Mouse (Mus musculus) layer of hippocampus, postnatal 25 days (tissue): ENCODE measurements at regions not wholly inside any gene's neighbourhood (a gene's known extent, or its start where the extent isn't known, plus 50 kb on each side); places are given as distances from the start of the nearest gene placed in this dataset.
"Not testable (repeated sequence)": the region's sequence is repeated elsewhere in the genome, so short reads cannot be mapped to it uniquely, and the experiment has no call there.

Experiments
- DNase-seq, 2 experiments: peaks; one replicate each; pipeline ENCODE4 v3.0.0; 2022; ENCODE audit warnings: mixed read lengths in 2 of 2, low spot score in 1 of 2; ENCODE audit errors: extremely low spot score in 1 of 2

GRCm38 (mm10) chr7:72998374-72998773, 376.9 kb upstream of the Rgma start:
- DNase-seq, result no peak

DNA sequence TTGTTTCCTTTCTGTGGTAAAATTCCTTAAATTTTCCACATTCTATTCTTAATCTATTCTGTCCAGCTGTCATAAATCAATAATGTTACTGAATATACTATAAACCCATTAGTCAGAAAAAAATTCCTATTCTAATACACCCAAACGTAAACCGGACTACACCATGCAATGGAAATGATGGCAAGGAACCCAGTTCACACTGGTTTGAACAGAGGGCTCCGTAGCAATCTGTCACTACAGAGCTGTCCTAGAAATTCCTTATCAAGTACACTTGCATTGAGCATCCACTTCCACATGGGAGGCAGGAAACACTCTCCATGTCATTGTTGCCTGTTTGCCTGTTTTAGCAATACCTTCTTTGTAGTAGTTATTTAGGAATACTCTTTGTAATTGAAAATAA, 356.2 kb upstream of the Rgma start:
- DNase-seq, result no peak

- no peak for DNase-seq
Measured at GRCm38 (mm10) chr7:73019764-73020354, 355.4 kb upstream of the Rgma start.

GRCm38 (mm10) chr7:73021786-73022185, 353.5 kb upstream of the Rgma start:
- DNase-seq, result no peak

DNA sequence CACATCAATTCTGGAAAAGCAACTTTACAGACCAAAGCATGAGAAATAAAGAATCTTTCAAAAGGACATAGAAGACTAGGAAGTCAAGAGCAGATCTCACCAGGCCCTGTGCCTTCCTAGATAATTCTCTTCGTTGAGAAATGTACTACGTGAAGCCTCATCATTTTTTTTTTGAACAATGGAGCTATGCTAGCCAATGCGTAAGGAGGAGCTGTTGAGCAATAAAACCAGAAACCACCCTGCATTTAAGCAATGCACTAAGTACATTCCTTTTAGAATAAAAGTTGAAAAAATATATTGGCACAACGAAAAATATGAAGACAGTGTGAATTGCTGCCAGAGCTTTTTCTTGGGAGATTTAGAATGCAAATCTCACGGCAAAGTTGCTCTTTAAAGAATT, 349.7 kb upstream of the Rgma start:
- DNase-seq, result no peak

- no peak for DNase-seq
Measured at GRCm38 (mm10) chr7:73028952-73029351, 346.4 kb upstream of the Rgma start.

GRCm38 (mm10) chr7:73031407-73031806, 343.9 kb upstream of the Rgma start:
- no peak for DNase-seq

DNA sequence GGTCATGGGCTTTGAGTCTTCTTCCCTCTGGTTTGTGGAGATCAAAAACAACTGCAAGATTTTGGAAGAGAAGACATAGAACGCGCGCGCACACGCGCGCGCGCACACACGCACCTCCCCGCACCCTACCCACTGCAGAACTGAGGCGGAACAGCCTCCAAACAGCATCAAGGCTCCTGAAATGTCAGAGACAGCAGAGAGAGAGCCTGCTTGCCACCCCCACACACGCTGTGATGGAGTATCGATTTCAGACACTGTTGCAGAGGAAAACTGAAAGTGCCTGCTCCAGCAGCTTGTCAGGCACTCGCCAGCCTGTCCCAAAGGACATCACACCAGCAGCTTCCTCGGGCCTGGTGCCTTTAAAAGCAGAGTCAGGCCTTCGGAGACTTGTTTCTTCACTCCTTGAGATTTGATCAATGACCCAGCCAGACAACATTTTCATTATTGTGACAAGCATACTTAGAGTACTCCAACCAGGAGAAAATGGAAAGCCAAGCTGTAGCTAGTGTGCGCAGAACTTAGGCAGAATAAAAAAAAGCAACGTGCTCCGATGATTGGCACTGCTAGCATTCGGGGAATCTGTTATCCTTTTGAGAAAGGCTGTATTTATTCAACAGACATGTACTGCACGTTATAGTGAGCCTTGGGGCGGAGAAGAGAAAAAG, 342.9 kb upstream of the Rgma start:
- DNase-seq, result peak in 1 of 2 experiments; percentile 19

DNA sequence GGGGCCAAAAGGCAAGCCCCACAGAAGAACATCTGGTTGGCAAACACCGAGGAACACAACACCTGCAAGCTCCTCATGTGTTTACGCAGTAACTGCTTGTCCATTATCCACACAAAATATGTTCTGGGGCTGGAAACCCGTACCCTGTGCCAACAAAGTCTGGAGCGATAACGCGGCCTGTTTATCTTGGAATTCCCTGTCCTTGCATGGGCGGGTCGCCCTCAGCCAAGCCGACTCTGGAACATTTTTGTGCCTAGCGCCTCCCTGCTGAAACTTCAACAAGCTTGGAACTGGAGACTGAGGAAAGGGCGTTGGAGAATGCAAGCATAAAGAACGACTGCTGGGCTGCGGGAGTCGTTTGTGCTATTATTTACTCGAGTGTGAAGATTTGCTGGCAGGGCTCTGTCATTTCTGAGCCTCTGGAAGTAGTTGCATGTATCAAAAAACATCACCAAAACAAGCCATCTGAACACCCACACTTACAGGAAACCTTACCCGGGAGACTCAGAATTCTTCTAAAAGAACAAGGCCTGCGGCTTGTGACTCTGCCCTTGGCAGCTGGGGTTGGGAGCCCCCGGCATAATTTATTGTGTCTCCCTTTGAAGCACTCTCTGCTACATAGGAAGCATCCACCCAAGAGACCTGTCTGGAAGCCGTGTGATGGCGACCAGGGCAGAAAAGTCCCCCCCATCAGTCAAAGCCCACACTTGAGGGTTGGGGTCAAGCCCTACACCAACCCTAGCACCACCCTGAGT, 338.3 kb upstream of the Rgma start:
- DNase-seq, result peak; percentile 30 to 35

DNA sequence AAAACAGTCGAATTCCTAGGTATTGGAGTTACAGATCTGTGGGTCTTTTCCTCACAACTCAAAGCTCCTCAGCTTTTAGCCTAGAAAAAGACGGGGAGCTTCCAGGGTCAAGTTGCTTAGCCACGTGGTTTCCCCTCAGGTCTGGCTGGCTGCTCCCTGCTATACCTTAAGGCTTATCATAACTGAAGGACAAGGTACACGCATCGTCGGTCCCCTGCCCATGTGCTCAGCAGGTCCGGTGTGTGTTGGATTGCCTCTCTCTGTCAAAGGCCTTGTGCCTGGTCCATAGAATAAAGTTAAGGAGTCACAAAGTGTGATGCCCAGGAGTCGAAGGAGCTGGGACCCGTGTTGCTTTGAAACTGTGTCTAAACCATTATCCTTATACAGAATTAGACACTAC, 337.7 kb upstream of the Rgma start:
- DNase-seq, result no peak

GRCm38 (mm10) chr7:73039921-73040320, 335.4 kb upstream of the Rgma start:
- no peak for DNase-seq

GRCm38 (mm10) chr7:73044316-73044715, 331.0 kb upstream of the Rgma start:
- DNase-seq, result no peak

- no peak for DNase-seq
Measured at GRCm38 (mm10) chr7:73055891-73056290, 319.4 kb upstream of the Rgma start.

DNA sequence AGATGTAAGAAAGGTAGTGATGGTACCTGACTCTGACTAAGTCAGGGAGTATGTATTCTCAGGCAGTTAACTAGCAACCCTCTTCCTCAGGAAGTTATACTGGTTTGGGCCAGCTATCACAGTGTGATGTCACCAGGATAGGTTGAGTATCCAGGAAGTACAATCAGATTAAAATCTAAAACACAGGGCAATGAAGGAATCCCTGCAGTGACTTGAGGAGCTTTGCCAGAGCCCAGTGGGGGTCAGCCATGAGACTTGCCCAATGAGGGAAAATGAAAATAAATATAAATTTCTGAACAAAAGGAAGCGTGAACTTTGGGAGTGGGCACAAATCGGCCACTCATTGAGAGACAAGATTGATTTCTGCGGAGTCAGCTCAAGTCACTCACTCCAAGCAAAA, 311.8 kb upstream of the Rgma start:
- DNase-seq, result no peak

- DNase-seq, result no peak
Measured at GRCm38 (mm10) chr7:73068534-73068933, 306.8 kb upstream of the Rgma start.

DNA sequence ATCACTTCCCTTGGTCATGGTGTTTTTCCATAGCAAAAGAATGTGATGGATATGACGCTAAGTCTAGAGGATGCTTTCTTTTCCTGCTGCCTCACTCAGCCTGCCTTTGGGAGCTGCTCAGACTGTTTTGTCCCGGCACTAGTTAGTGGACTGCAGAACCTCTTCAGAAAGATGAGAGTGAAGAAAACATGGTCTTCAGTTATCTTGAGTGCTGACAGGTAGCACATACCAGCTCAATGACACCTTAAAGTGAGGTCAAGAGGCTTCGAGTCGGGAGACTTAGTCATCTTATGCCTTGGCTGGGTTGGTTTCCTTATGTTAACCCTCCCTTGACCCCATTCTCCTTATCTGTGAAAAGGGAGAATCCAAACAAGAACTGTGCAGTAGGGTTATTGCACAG, 306.0 kb upstream of the Rgma start:
- no peak for DNase-seq

- DNase-seq, result not testable (repeated sequence)
Measured at GRCm38 (mm10) chr7:73075391-73075790, 299.9 kb upstream of the Rgma start.

- no peak for DNase-seq
Measured at GRCm38 (mm10) chr7:73087496-73088185, 287.7 kb upstream of the Rgma start.

DNA sequence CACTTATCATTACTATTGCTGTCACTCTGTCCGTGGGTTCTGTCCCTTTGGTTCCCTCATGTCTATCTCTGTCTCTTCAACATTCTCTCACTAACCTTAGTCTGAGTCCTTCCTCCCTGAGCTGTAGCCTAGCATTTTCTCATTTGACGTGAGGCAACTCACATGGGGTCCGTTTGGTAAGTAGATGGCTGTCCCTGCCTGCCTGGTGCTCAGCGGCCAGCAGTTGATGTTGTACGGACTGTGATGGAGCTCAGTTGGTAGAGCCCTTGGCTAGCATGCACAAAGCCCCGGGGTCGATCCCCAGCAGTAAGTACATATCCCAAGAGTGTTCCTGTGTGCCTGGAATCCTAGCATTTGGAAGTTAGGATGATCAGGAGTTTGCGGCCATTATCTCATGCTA, 287.0 kb upstream of the Rgma start:
- no peak for DNase-seq

- DNase-seq, result no peak
Measured at GRCm38 (mm10) chr7:73091758-73092157, 283.6 kb upstream of the Rgma start.

DNA sequence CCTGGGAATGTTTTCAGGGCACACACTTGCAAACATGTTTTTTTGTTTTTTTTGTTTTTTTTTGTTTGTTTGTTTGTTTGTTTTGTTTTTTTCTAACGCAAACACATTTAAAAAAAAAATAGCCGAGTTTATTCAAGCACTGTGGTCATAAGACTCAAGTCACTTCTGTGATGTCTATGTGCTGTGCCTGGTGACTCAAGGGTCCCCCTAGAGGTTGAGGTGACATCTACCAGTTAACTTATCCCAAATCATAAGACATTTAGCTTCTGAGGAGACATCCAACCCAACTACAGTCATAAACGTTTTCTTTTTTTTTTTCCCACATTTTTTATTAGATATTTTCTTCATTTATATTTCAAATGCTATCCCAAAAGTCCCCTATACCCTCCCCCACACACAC, 281.2 kb upstream of the Rgma start:
- DNase-seq, result no peak
